Mouse (Mus musculus) left cerebral cortex, adult 8-10 months (tissue): ENCODE data around the gene Treml2. TPM values are rescaled to one million over a fixed set of nuclear protein-coding genes. Genes with fewer than 3 reads are reported as not detected.
"Not testable (repeated sequence)": the region's sequence is repeated elsewhere in the genome, so short reads cannot be mapped to it uniquely, and the experiment has no call there.

Experiments
- DNase-seq, 2 experiments: peaks; one replicate each; pipeline ENCODE4 v3.0.0; 2022; ENCODE audit warnings: low spot score in 2 of 2
- total RNA-seq, 4 experiments: library from RNA; stranded (reverse); gene quantifications; 2 replicates each; pipeline ENCODE4 v1.2.4; 2022

Treml2 gene
- total RNA-seq, 4 experiments from 2014 or later, result 0.28 to 1.9 (median 0.87) TPM

- no peak for DNase-seq
Observed at GRCm38 (mm10) chr17:48287276-48287675, 12.0 kb upstream of the Treml2 start.

- DNase-seq, result no peak
Observed at GRCm38 (mm10) chr17:48293500-48294194, 5.7 kb upstream of the Treml2 start.

- no peak for DNase-seq
Observed at GRCm38 (mm10) chr17:48299756-48300155, 458 bp downstream of the Treml2 start.

GRCm38 (mm10) chr17:48300199-48300598, 901 bp downstream of the Treml2 start:
- no peak for DNase-seq

GRCm38 (mm10) chr17:48300861-48301260, 1.6 kb downstream of the Treml2 start:
- DNase-seq, result no peak

- DNase-seq, result no peak
Observed at GRCm38 (mm10) chr17:48301792-48302191, 2.5 kb downstream of the Treml2 start.

- no peak for DNase-seq
Observed at GRCm38 (mm10) chr17:48312124-48312523, 12.8 kb downstream of the Treml2 start.

- DNase-seq, result not testable (repeated sequence)
Observed at GRCm38 (mm10) chr17:48315905-48316579, 16.7 kb downstream of the Treml2 start, which contains the start of gene B430306N03Rik. Gene B430306N03Rik (plus strand): TSS chr17:48316141.

- DNase-seq, result no peak
Observed at GRCm38 (mm10) chr17:48318686-48319085, 19.4 kb downstream of the Treml2 start.

- no peak for DNase-seq
Observed at GRCm38 (mm10) chr17:48321279-48321678, 22.0 kb downstream of the Treml2 start.

- no peak for DNase-seq
Observed at GRCm38 (mm10) chr17:48323236-48323635, 23.9 kb downstream of the Treml2 start.

- DNase-seq, result no peak
Observed at GRCm38 (mm10) chr17:48324258-48324657, 25.0 kb downstream of the Treml2 start.

GRCm38 (mm10) chr17:48325093-48325492, 25.8 kb downstream of the Treml2 start:
- DNase-seq, result no peak

GRCm38 (mm10) chr17:48325638-48326037, 26.3 kb downstream of the Treml2 start:
- DNase-seq, result no peak

GRCm38 (mm10) chr17:48326656-48327055, 27.4 kb downstream of the Treml2 start:
- DNase-seq, result peak in 1 of 2 experiments; percentile 90

GRCm38 (mm10) chr17:48332524-48332923, 33.2 kb downstream of the Treml2 start:
- no peak for DNase-seq

GRCm38 (mm10) chr17:48334186-48334585, 34.9 kb downstream of the Treml2 start:
- no peak for DNase-seq

- DNase-seq, result peak; percentile 50 to 65
Observed at GRCm38 (mm10) chr17:48336857-48337256, 37.6 kb downstream of the Treml2 start.

- no peak for DNase-seq
Observed at GRCm38 (mm10) chr17:48340267-48340666, 41.0 kb downstream of the Treml2 start.

GRCm38 (mm10) chr17:48341947-48342346, 42.6 kb downstream of the Treml2 start:
- DNase-seq, result no peak

GRCm38 (mm10) chr17:48343065-48343464, 43.8 kb downstream of the Treml2 start:
- DNase-seq, result no peak

GRCm38 (mm10) chr17:48345824-48346223, 46.5 kb downstream of the Treml2 start:
- DNase-seq, result no peak

GRCm38 (mm10) chr17:48346231-48346630, 46.9 kb downstream of the Treml2 start, which contains the start of gene Trem2:
Gene Trem2 (plus strand): TSS chr17:48346401.
- DNase-seq, result no peak
